10 mouse cellular contexts compared by ENCODE assay signal in genomic region chr14:47747536-47747935, GRCm38 (mm10).
DNase-seq lines count a peak whose midpoint lies in the region; ATAC-seq and TF ChIP-seq lines count a peak whose summit lies in the region.
"Had no signal": no experiment of that assay in that cellular context is flagged by ENCODE, and none has a peak within 500 bp of the region (broad histone marks: within the 10 kb centered on the region; RNA-seq: fewer than 3 reads in every experiment).

No protein-coding gene starts in this region.

- DNase-seq in ovary, postnatal 14 days (ENCODE audit: low spot score): peak; percentile 15
- no peak for DNase-seq in ovary, postnatal 10 days (ENCODE audit: low spot score)
- peak; percentile 55 to 78 for DNase-seq in heart, adult 2 months
- peak; percentile 23 for DNase-seq in kidney, postnatal 10 days
- DNase-seq in cerebellum, postnatal 25 days: no peak
- DNase-seq in ovary, adult 18-20 months (ENCODE audit: low spot score): no peak

- TF ChIP-seq POLR2A in heart, adult 2 months (IDR thresholded peaks at IDR 0.05; ENCODE audit: insufficient read depth, low read depth, low read length): no peak

- H3K4me1 ChIP-seq in heart, adult 2 months (ENCODE audit: control insufficient read depth, insufficient read depth, low read length): peaks cover 11% of the 10 kb centered on the region
- H3K4me1 ChIP-seq in stomach, embryonic 16.5 days (ENCODE audit: control insufficient read depth, insufficient read depth, low read length): peaks cover 3% of the 10 kb centered on the region

- TF ChIP-seq CTCF in heart, adult 2 months (IDR thresholded peaks at IDR 0.05): no peak

- H3K4me3 ChIP-seq in heart, adult 2 months: no peak overlapping the region
- H3K4me3 ChIP-seq in stomach, embryonic 16.5 days (replicated peaks; ENCODE audit: low read length): no peak overlapping the region

- WGBS in heart, adult 2 months: 9% methylated on average over 9 of the region's 9 CpGs
- WGBS in stomach, embryonic 16.5 days: 52% methylated on average over 9 of the region's 9 CpGs

- H3K36me3 ChIP-seq in heart, adult 2 months (ENCODE audit: control insufficient read depth, insufficient read depth, low read length): no peaks in the 10 kb centered on the region
- H3K36me3 ChIP-seq in stomach, embryonic 16.5 days (ENCODE audit: control insufficient read depth, insufficient read depth, low read length): no peaks in the 10 kb centered on the region

- intact Hi-C loops in heart, adult 2 months (cut with DNase I): no loop called here

- no peak overlapping the region for H3K4me2 ChIP-seq in stomach, embryonic 16.5 days (ENCODE audit: low read depth, low read length)

- peak; percentile 82 for TF ChIP-seq EP300 in heart, adult 2 months (IDR thresholded peaks at IDR 0.05; ENCODE audit: insufficient read depth, low read depth, low read length)

- no peaks in the 10 kb centered on the region for H3K27me3 ChIP-seq in heart, adult 2 months (ENCODE audit: control insufficient read depth, insufficient read depth, low read length)
- no peaks in the 10 kb centered on the region for H3K27me3 ChIP-seq in stomach, embryonic 16.5 days (ENCODE audit: control insufficient read depth, insufficient read depth, low read length)

- peak overlapping the region; percentile 84 for H3K27ac ChIP-seq in heart, adult 2 months
- H3K27ac ChIP-seq in stomach, embryonic 16.5 days (ENCODE audit: low read length): peak overlapping the region; percentile 64; the same call in 1 of the 2 replicates
- H3K27ac ChIP-seq: liver, embryonic 14.5 days had no signal

- peak overlapping the region; percentile 27; the same call in 1 of the 2 replicates for H3K9ac ChIP-seq in heart, adult 2 months (ENCODE audit: low read depth, low read length)
- H3K9ac ChIP-seq in stomach, embryonic 16.5 days (ENCODE audit: low read length): no peak overlapping the region
- H3K9ac ChIP-seq: liver, embryonic 14.5 days had no signal

- H3K79me2 ChIP-seq in heart, adult 2 months (replicated peaks; ENCODE audit: control insufficient read depth, insufficient read depth, low read length): no peaks in the 10 kb centered on the region

- ATAC-seq in stomach, embryonic 16.5 days (ENCODE audit: insufficient read depth, low FRiP score): no peak
- no peak for ATAC-seq in CD4-positive, CD25-positive, alpha-beta regulatory T cell, adult 4 months
- ATAC-seq: intestine, postnatal 0 days had no signal

- no peaks in the 10 kb centered on the region for H3K9me3 ChIP-seq in stomach, embryonic 16.5 days (replicated peaks; ENCODE audit: control insufficient read depth, low read length)

Comparison
In these comparisons a context has a peak if more than half of its experiments do, and no peak if none do; other contexts are left out.
1. DNase-seq: peak in ovary, postnatal 14 days (single experiment), heart, adult 2 months (2 of 2) and kidney, postnatal 10 days (single experiment); none in ovary, postnatal 10 days (single experiment), cerebellum, postnatal 25 days (0 of 2) and ovary, adult 18-20 months (single experiment).